Mouse (Mus musculus): ENCODE results near the gene Ppfia1. TPM values are rescaled to one million over a fixed set of nuclear protein-coding genes. Genes with fewer than 3 reads are reported as not detected.

The Ppfia1 gene
- polyA plus RNA-seq, 1 experiment from 2014 or later, result 58.3 TPM

Other genes with a start within 250 kb of the Ppfia1 start
- gene Cttn, start 82.7 kb downstream of the Ppfia1 start, polyA plus RNA-seq (2014; fragmentation: Nextera tagmentation; extraction: Ambion mirVana), result 183 and 190 TPM in 2 replicates
- 10.3 and 10.6 TPM in 2 replicates for gene Fadd, start 28.7 kb upstream of the Ppfia1 start, polyA plus RNA-seq (2014; fragmentation: Nextera tagmentation; extraction: Ambion mirVana)
- 22.9 and 25.6 TPM in 2 replicates for gene Ano1, start 198.2 kb upstream of the Ppfia1 start, polyA plus RNA-seq (2014; fragmentation: Nextera tagmentation; extraction: Ambion mirVana)